Mouse (Mus musculus) gonadal fat pad, adult 2 months (tissue): ENCODE measurements around the gene Atp6ap1l. TPM values are rescaled to one million over a fixed set of nuclear protein-coding genes. Genes with fewer than 3 reads are reported as not detected.
"Not testable (repeated sequence)": the region's sequence is repeated elsewhere in the genome, so short reads cannot be mapped to it uniquely, and the experiment has no call there.

Experiments
- DNase-seq: peaks from one replicate; pipeline ENCODE4 v3.0.0-alpha.2; 2012; ENCODE audit warnings: low read depth
- polyA plus RNA-seq: library from polyadenylated mRNA; depleted of rRNA; stranded (reverse); fragments of >200 nt; gene quantifications from 2 replicates; pipeline ENCODE4 v1.2.3, GENCODE M21; 2012; rRNA removed

Gene Atp6ap1l
- 0.19 and 0.63 TPM in 2 replicates for polyA plus RNA-seq

GRCm38 (mm10) chr13:90905176-90905575, at the start of gene Atp6ap1l:
Atp6ap1l (minus strand) TSS chr13:90905355.
- DNase-seq: no peak

- no peak for DNase-seq
These were observed 34.4 kb upstream of the Atp6ap1l start for GRCm38 (mm10) chr13:90939600-90939999.

GRCm38 (mm10) chr13:90939192-90939591, 34.0 kb upstream of the Atp6ap1l start:
- DNase-seq: no peak

DNA sequence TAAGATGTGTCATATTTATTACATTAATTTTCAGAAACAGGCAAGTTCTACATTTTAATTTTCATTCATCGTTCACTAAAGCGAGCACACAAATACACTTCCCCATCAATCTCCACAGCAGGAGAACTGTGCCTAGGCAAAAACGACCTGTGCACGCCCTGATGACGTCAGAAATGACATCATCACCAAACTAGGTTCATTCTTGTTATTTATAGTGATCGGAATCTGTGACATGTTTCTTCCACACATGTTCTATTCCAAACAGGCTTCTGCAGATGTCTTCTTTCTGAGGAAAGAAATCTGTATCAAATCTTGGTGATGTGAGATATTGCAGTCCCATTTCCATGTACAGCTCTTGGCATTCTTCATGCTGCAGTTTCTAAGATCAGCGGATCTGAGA, 30.7 kb upstream of the Atp6ap1l start:
- no peak for DNase-seq

GRCm38 (mm10) chr13:90933256-90933655, 28.1 kb upstream of the Atp6ap1l start:
- peak; percentile 83 for DNase-seq

DNA sequence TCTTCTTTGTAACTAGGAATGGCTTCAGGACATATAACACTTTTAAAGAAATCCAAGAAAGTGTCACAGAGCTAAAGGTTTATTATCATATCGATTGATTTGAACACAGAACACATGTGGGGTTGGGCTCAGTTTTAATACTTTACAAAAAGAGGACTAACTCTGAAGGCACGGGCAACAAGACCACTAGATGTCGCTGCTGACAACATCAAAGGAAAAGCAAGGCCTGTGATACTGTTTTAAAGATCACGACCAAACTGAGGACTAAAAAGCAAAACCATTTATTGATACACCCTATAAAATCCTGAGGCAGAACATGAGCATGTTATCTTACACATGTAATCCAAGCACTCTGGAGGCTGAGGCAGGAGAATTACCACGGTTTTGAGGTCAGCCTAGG, 24.7 kb upstream of the Atp6ap1l start:
- no peak for DNase-seq

GRCm38 (mm10) chr13:90928266-90928665, 23.1 kb upstream of the Atp6ap1l start:
- DNase-seq: not testable (repeated sequence)

- no peak for DNase-seq
These were observed 21.9 kb upstream of the Atp6ap1l start for GRCm38 (mm10) chr13:90926938-90927633.

GRCm38 (mm10) chr13:90926125-90926765, 21.1 kb upstream of the Atp6ap1l start:
- no peak for DNase-seq

- no peak for DNase-seq
These were observed 20.0 kb upstream of the Atp6ap1l start for GRCm38 (mm10) chr13:90925191-90925590.

- no peak for DNase-seq
These were observed 18.9 kb upstream of the Atp6ap1l start for GRCm38 (mm10) chr13:90924072-90924471.

DNA sequence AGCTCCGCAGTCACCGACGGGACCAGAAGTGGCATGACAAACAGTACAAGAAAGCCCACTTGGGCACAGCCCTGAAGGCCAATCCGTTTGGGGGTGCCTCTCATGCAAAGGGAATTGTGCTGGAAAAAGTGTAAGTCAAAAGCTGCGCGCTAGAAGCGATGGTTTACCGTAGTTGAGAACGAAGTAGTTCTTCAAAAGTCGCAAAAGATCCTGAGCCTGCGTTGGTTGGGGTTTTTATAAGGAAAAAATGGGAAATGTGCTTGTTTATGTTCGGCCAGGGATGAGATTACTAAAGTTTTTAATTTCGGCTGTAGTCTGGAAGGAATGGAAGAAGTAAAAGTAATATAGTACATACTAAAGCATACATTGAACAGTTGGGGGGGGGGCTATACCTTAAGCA, 18.5 kb upstream of the Atp6ap1l start:
- DNase-seq: not testable (repeated sequence)

- no peak for DNase-seq
These were observed 17.8 kb upstream of the Atp6ap1l start, which contains the start of gene Rps23 for GRCm38 (mm10) chr13:90922751-90923612. Rps23 (plus strand) TSS chr13:90922958.

GRCm38 (mm10) chr13:90914721-90915120, 9.6 kb upstream of the Atp6ap1l start:
- DNase-seq: no peak

DNA sequence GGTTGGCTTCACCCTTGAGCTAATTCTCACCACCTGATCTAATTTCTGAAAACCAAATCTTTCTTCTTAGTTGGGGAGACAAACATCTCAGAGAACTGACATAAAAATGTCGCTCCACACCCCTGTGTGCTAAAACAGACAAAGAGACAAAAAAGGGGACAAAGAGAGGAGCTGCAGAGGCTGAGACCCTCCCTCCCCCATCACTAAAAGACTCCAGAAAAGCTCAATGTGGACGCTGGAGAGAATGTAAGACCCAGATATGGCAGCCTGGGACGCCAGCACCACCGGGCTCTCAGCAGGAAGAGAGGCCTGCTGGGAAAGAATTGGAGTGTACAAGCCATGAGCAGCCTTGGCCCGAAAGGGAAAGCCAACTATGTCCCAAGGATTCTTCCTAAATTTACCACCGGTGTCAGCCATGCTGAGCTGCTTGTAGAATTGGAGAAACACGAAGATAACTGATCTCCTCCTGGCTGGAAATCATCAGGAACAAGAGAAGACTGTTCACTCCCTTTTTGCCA, 8.6 kb upstream of the Atp6ap1l start:
- DNase-seq: no peak

- DNase-seq: no peak
These were observed 7.9 kb upstream of the Atp6ap1l start for GRCm38 (mm10) chr13:90912760-90913674.

DNA sequence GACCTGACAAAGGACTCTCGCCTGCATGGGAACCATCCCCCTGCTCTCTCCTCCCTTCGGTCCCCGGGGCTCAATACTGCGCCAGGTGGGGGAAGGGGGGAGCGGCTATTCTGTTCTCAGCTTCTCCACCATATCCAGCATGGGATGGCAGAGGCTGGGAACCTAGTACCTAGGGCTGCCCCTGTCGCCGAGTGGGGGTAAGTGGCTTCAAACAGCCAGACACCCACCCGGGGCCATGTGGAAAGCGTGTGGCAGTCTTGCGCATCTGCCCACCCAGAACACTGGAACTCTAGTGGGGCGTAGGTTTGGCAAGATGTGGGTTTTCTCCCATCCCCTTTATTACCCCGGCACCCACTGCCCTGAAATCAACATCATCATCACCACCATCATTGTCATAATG, 2.2 kb upstream of the Atp6ap1l start:
- DNase-seq: no peak

DNA sequence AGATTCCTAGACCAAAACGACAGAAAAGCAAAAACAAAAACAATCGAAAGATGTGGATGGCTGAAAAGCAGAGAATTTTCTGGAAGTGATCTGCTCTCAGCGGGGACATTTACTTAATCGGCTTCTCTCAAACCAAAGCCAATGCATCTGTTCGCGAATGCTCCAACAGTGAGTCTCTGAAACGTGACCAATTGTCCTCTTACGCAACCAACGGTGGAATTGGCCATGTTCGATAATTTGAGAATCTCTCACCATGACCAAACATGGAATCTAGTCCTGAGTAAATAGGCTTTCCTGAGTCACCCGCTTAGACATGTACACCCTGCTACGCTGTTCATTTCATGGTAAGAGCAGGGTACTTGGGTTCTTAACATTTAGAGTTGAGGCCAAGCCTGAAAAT, 8.3 kb downstream of the Atp6ap1l start:
- DNase-seq: no peak

DNA sequence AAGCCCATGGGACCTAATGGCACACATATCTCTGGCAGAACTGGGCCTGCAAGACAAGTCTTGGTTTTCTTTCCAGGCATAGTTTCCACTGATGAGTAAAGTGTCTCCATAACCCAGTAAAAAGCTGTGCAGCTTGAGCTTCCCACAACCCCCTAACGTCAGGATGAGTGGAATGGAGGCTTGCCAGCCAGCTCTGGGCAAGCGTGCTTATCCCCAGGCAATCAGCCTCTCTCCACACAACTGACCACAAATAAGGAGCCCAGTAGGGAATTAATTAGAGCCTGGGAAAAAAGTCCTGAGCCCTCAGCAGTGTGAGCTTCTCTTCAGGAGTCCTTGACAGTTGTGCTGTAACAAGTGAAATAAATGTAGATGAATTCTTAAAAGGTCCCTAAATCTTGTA, 9.1 kb downstream of the Atp6ap1l start:
- no peak for DNase-seq

DNA sequence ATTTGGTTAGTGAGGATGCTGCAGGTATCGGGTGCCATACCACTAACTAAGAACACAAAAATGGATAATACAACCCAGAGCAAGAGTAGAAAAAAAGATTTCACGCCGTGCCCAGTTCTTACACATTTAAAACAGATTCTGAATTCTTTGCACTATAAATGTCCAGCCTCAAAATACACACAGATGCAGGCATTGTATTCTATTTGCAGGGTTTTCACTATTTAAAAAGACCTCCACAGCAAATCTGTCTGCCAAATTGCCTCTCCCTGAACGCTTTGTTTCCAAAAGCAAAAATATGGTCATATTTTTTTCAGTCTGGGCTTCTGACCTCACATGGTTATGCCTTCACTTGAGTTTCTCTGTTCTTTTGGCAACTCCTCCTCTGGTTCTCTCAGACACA, 10.3 kb downstream of the Atp6ap1l start:
- no peak for DNase-seq

DNA sequence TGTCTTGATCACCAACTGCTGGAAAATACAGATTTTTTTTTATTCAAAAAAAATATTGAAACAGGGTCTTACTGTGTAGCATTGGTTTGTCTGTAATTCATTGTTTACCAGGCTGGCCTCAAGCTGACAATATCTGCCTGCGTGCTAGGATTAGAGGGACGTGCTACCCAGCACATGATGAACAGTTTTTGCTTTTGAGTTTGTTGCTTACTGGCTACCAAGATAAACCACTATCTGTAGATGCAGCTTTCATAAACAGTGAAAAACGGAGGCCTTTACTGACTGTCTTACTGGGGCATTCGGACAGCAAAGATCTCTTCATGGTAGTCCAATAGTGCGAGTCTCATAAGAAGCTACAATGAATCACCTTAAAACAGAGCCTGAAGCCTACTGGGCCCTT, 15.0 kb downstream of the Atp6ap1l start:
- DNase-seq: no peak
